Mouse (Mus musculus) B cell, adult 67 days (primary cell): Measurements from ENCODE around the gene Sirpa. TPM values are rescaled to one million over a fixed set of nuclear protein-coding genes. Genes with fewer than 3 reads are reported as not detected.

Source experiments
- total RNA-seq, 2 experiments: library from RNA; stranded (reverse); gene quantifications; 4 replicates each; pipeline ENCODE4 v1.2.4; 2023

Sirpa gene
- 10 to 100 TPM in 1 of 2 experiments, 1 to 10 TPM in 1; 9.3 to 15.8 TPM for total RNA-seq

DNA sequence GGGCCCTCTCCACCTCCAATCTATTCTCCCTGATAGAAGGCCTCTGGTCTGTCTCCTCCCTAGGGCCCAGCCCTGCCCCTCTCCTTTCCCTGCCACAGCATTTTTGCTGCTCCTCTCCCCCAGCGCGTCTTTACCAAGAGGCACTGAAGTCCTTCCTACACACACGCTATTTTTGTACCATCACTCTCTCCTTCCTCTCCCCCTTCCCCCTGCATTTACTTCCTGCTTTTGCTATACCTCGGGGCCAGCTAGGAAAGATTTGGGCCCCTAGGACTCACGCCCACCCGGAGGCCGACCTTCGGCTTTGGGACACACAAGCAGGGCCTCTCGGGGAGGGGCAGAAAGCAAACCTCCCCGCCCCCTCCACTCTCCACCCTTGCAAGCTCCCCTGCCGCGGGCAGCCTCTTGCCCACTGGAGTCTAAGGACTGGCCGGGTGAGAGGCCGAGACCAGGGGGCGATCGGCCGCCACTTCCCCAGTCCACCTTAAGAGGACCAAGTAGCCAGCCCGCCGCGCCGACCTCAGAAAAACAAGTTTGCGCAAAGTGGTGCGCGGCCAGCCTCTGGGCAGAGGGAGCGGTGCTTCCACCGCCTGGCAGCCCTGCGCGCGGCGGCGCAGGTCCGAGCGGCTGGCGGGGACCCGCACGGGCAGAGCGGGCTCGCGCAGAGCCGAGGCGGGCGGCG, at the start of gene Sirpa:
TSS of gene Sirpa (plus strand) at position 377 of the 682 bp plus-strand sequence.

Other genes starting within 250 kb of the Sirpa start
- 1 to 10 TPM in 1 of 2 experiments, under 1 TPM in 1; 0.98 to 3.3 TPM for gene Il1b, start 221.7 kb upstream of the Sirpa start, total RNA-seq
- gene F830045P16Rik, start 56.2 kb upstream of the Sirpa start, total RNA-seq = not detected
- gene Pdyn, start 107.0 kb downstream of the Sirpa start, total RNA-seq = not detected
- gene Stk35, start 207.7 kb downstream of the Sirpa start, total RNA-seq = 10 to 100 TPM; 15.4 to 20.2 TPM